Mouse (Mus musculus) E14TG2a.4 (cell line): ENCODE data around the gene C3.

Experiments
- CTCF ChIP-seq: conservative IDR thresholded peaks from 2 replicates; pipeline ENCODE4 v1.5.1; 2014; ENCODE audit warnings: low read length
- NANOG ChIP-seq: IDR thresholded peaks from 2 replicates; pipeline ENCODE4 v1.6.1; 2014; ENCODE audit warnings: borderline replicate concordance, low read length, mixed read lengths

- no peak for TF ChIP-seq CTCF
- TF ChIP-seq NANOG = no peak
These were observed 5.1 kb upstream of the C3 start for GRCm38 (mm10) chr17:57233038-57233437.
